Mouse (Mus musculus): ENCODE results near the gene Syt15.
"Not testable (repeated sequence)": the region's sequence is repeated elsewhere in the genome, so short reads cannot be mapped to it uniquely, and the experiment has no call there.

Gene Syt15

DNA sequence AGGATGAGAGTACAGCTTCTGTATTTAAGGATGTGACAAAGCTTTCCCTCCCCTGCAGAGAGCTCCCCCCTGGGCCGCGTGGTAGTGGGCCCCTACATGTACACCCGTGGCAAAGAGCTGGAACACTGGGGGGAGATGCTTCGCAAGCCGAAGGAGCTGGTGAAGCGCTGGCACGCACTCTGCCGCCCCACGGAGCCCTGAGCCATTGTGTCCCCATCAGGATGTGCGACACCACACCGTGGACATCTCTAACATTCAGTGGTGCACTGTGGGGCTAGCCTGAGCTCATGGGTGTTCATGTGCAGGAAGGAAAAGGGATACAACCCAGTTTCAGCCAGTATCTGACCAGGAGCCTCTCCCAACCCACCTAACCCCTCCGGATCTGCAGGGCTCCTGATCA is 8.6 kb downstream of the Syt15 start:
- peak; percentile 19 for DNase-seq (ENCODE audit: low read depth, low spot score)

DNA sequence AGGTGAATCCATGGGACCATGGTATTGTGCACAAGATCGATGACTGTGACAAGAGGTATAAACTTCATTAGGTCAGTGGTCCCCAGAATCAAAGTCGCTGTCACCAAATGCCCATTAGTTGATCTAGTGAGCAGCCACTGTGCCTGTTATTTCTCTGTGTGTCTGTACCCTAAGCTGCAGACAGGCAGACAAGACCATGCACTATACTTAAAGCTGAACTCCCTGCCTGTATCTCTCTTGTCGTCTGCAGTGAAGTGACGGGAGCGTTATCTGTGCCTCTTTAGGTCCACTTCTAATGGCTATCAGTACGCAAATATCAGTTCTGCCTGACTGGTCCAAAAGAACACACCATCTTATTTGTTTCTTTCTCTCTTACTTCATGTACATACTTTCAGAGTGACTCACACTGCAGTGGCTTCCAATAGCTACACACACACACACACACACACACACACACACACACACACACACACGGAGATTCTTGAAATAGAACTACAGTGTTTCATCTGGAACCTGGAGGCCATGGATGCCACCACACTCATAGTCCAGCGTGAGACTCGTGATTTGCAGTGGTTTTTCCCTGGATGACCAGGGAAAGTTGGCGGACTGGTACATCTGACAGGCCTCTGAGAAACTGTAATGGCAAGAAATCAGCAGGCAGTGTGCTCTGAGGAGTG is 9.6 kb downstream of the Syt15 start:
- no peak for DNase-seq (ENCODE audit: low read depth, low spot score)

DNA sequence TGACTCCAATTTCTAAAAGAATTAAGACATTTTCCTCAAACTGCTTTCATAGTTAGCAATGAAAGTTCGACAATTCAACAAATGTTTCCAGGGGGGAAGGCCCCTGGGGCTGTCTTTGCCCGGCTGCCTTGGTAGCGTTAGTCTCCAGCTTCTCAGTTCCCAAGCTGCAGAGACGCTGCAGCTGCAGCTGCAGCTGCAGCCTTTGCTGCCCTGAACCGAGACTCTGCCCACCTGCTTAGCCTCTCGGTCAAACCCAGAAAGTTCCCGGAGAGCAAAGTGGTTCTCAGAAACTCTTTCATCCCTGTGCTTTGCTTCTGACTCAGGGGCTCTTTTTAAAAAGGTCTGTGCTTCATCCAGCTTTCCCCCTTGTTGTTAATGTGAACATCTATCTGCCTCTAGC is 12.9 kb downstream of the Syt15 start:
- no peak for DNase-seq (ENCODE audit: low read depth, low spot score)

DNA sequence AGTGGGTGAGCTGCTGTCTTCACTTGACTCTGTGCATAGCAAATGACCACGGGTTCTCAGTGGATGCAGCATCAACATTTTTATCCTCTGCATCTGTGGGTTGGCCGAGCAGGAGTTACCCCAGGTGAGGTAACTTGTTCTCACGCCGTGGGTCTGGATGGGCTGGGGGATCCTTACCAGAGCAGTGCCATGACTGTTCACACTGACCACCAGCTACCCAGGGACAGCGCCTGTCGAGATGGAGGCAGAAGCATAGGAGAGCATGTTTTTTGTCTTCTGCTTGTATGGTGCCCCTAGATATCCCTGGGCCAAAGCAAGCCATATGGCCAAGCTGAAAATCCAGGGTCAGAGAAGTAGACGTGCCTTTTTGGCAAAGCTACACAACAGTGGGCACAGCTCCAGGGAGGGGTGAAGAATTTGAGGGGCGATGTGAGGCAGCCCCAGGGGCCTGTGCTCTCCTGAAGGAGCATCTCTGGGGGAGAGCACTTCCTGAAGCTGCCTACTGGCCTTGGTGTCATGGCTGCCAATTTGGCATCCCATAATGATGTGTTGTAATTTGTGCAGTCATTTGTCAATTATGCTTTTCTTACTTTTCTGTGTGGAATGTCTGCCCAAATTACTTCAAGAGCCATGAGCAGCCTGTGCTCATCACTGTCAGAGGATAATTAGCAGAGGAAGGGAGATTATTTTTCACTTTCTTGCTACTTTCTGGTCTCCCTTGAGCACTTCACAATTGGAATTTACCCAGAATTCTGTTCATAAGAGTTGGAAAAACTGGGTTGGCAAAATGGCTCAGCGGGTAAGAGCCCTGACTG is 13.7 kb downstream of the Syt15 start:
- DNase-seq (ENCODE audit: low read depth, low spot score), result no peak

DNA sequence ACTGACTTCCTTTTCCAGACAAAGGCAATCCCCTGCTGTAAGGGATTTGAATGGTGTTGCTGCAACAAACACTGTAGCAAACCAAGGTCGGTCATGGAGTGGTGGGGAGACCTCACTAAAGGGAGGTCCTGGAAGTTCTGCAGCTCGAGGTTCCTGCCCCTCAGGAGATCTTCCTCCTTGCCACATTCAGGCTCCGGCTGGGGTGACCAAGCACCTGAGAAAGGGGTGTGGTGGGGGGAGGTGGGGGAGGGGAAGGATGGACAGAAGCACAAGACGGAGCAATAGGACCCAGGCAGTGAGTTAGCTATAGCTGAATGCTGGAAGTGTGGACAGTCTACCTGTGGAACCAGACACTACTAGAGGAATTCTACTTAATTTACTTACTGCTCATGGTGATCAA is 14.5 kb downstream of the Syt15 start:
- DNase-seq (ENCODE audit: low read depth, low spot score), result no peak

DNA sequence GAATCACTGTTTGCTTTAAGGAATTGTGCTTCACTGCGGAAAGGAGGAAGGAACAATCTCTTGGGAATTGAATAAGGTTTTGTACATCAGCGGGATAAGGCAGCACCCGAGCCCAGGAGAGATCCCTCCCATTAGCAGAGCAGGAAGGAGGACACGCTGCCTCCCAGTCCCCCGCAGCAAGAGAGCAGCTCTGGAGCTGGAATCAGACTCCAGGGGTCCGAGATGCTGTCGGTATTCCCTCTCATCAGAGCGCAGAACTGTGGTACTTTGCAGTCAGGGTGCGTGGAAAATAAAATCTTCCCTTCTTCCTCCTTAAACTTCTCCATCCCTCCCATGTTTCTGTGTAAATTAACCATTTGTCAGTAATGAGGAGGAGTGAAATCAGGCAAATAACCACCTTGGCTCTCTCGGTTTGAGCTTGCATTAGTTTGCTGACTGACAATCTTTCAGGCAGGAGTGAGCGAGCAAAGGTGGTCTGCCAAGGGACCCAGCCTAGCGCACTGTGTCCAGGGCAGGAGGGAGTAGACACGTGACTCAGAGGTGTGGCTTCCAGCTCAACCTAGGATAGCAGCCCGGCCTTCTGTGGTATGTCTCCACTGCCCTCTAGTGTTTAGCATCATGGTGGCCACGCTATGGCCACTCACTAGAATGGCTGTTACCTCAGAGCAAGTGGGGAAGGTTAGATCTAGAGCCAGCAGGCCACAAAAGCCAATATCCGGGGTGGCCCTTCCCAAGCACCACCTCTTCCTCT is 15.4 kb downstream of the Syt15 start:
- DNase-seq (ENCODE audit: low read depth, low spot score), result peak; percentile 93

DNA sequence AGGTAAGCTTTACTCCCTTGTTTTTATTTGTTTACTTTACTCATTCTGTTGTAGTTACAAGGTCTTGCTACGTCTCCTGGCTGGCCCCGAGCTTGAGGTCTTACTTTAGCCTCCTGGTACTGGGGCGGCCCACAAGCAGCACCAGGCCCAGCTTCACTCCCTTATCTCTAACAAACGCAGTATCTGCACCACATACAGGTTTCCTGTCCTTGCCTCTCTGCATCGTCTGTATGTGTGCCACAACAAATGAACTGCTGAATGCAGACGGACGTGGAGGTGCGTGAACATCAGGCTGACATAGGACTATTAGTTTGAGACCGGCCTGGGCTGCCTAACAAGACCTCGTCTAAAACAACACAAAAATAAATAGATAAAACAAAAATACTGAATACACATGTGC is 20.9 kb downstream of the Syt15 start:
- no peak for DNase-seq (ENCODE audit: low read depth, low spot score)

DNA sequence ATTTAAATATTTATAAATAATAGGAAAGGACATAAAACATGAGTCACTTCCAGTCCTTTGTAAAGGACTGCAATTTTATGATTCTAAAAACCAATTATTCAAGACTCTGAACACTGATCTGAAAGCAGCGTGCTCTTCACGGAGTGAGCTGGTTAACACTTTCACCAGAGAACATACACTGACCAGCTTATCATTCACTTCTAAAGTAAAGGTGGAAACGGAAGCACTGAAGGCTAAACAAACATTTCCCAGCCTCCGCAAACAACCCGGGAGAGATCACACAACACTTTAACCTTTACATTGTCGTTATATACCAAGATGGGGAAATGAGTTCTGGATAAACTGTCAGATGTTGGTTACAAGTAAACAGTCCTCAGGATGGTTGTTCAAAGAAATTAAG is 21.3 kb downstream of the Syt15 start:
- no peak for DNase-seq (ENCODE audit: low read depth, low spot score)

DNA sequence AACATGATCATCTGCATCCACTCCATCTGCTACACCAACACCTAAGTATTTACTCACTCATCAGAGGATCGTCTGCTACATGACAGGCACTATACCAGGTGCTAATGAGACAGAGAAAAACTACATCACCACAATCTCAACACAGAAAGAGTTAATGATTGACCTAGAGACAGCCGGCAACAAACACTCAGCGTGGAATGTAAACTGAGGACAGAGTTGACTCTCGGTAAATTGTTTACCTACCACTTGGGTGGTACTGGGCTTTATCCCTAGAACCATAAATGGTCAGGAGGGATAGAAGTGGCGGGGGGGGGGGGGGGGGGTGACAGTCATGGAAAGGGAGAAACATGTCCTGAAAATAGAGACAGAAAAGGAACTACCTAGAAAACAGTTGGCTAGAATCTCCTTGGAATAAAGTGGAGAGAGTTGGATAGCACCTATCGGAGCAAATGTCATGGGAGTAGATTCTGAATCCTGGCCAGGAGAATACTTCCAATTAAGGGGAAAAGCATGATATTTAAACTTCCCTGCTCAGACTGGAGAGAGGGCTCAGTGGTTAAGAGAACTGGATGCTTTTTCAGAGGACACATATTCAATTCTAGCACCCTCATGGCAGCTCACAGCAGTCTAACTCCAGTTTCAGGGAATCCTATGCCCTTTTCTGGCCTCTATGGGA is 33.2 kb downstream of the Syt15 start:
- no peak for DNase-seq (ENCODE audit: low read depth, low spot score)

DNA sequence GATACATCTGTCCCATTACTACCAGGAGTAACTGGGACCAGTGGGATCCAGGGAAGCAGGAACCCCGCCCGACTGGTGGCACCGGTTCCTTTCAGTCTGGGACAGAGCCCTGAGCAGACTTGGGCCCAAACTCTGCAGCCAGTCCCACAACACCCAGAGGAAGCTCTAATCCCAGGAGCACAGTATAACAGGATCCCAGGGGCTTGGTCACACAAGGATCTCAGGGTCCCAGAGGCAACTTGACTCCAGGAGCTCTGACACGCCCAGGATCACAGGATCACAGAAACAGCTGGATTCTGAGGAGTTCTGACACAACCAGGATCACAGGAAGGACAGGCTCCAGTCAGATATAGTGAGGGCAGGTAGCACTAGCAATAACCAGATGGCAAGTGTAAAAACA is 33.9 kb downstream of the Syt15 start:
- DNase-seq (ENCODE audit: low read depth, low spot score), result no peak

DNA sequence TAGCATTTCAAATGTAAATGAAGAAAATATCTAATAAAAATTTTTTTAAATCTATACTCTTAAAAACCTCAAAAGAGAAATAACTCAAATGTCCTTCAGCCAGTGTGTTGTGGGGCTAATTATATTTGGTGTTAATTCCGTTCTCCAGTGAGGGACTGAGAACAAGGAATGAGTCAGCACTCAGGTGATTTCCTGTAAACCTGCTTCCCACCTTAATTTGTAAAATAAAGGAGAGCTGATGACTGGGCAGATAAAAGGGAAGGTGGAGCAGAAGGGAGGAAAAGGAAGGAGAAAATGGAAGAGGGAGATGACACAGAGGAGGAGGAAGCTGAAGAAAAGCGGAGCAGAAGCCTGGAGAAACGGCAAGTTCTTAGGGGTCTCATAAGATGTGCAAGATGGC is 39.1 kb downstream of the Syt15 start:
- not testable (repeated sequence) for DNase-seq (ENCODE audit: low read depth, low spot score)

DNA sequence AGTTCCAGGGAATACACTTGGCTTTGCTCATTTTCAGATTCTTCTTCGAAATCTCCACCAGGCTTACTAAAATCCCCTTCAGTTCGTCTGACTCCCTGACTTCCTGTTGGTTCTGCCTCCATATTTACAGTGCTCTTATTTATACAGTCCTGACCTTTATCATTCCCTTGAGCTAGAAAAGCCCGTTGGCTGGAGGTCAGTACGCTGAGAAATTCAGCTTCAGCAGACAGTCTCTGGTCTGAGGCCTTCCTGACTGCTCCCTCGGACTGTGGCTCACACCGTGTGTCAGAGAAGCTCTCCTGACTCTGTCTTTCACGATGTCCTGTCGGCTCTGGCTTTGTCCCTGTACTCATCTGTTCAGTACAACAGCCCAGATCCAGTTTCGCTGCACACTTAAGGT is 48.7 kb downstream of the Syt15 start:
- DNase-seq (ENCODE audit: low read depth, low spot score), result peak; percentile 44

DNA sequence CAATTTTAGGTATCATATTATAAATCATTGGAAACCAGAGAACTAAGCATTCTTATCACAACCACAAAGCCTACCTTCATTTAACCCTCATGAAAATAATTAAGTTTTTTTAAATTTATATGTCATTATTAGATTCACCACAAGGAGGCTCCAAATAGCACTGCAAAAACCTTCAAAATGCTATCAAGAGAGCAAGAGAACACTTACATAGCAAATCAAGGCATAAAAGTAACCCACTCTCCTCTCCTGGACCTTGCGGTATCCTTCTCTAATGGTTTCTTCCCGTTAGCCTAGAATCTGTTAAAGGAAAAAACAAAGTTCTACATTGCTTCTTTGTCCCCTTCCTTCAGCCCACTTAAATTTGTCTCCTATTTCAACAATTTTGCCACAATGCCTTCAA is 53.9 kb downstream of the Syt15 start:
- DNase-seq (ENCODE audit: low read depth, low spot score), result peak; percentile 30

DNA sequence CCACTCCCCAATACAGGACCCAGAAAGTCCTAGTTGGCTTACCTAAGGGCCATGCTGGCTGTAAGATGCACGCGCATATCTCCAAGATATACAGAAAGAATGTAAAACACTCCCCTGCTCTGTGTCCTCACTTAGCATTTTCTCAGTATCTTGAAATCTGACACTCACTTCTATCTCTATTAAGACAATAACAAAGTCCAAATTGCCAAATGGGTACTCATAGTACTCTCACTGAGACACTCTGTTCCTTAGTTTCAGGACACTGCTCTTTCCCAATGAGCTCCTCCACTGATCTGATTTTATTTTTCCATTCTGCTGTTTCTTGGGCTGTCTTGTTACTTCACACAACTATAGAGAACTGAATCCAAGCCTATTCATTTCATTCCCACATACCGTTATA is 54.7 kb downstream of the Syt15 start:
- DNase-seq (ENCODE audit: low read depth, low spot score), result no peak

DNA sequence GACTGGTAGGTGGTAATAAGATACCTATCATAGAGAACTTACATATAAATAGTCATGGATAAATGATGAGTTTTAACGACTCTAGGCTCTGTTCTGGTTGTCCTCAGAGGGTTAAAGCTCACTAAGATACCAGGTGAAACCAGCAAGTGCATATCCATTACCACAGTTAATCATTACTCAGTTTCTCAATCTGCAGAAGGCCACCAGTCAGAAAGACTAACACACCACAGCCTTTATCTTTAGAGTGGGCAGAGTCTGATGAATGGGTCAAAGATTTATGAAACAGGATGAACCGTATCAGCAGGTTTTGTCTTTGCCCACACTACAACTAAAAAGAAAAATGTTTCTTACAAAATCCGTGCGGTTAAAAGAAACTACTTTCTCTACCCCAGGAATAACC is 55.8 kb downstream of the Syt15 start:
- no peak for DNase-seq (ENCODE audit: low read depth, low spot score)

DNA sequence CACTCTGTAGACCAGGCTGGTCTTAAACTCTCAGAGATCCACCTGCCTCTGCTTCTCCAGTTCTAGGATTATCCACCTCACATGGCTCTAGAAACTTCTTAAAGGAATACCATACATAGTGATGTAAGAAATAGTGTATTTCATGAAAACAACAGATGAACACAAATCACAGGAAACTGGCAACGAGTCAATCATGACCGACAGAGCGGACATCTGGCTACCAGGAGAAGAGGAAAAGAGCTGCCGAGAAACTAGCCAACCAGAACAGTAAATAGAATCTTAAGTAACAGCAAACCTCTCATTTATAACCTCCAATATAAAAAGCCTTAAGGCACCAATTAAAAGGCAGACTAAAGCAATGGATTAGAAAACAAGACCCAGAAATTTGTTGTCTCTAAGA is 60.3 kb downstream of the Syt15 start:
- no peak for DNase-seq (ENCODE audit: low read depth, low spot score)

All from ES-CJ7 (cell line).